Mouse (Mus musculus) kidney, postnatal 0 days (tissue): ENCODE results near the gene Akt1. TPM values are rescaled to one million over a fixed set of nuclear protein-coding genes. Genes with fewer than 3 reads are reported as not detected.

Source experiments
- ATAC-seq: fragments of 200-750 bp; cut with Nextera tagmentation; replicated peaks from 2 replicates; pipeline ENCODE4 v1.8.0; 2017; ENCODE audit warnings: low read depth, moderate number of reproducible peaks, moderate TSS enrichment, moderate library complexity; ENCODE audit not compliant: low FRiP score
- DNase-seq: peaks from one replicate; pipeline ENCODE4 v3.0.0-alpha.2; 2016; ENCODE audit warnings: low spot score
- H3K27ac ChIP-seq: fragments of 300-500 bp; sonication (generic); 2 replicates; pipeline ENCODE4 v1.5.1; 2014; ENCODE audit warnings: mild to moderate bottlenecking
- H3K27me3 ChIP-seq: fragments of 300-500 bp; sonication (generic); 2 replicates; pipeline ENCODE4 v1.6.1; 2014; ENCODE audit warnings: low read length, mixed read lengths; ENCODE audit not compliant: insufficient read depth
- H3K36me3 ChIP-seq: fragments of 300-500 bp; sonication (generic); 2 replicates; pipeline ENCODE4 v1.6.1; 2014; ENCODE audit warnings: low read length, mixed read lengths; ENCODE audit not compliant: insufficient read depth
- H3K4me1 ChIP-seq: fragments of 300-500 bp; sonication (generic); replicated peaks from 2 replicates; pipeline ENCODE4 v1.6.1; 2014; ENCODE audit warnings: antibody characterized with exemption, low read length, mixed read lengths; ENCODE audit not compliant: insufficient read depth
- H3K4me2 ChIP-seq: fragments of 300-500 bp; sonication (generic); 2 replicates; pipeline ENCODE4 v1.6.1; 2014; ENCODE audit warnings: mild to moderate bottlenecking, low read length, moderate library complexity, mixed read lengths
- H3K4me3 ChIP-seq: fragments of 300-500 bp; sonication (generic); replicated peaks from 2 replicates; pipeline ENCODE4 v1.5.1; 2014; ENCODE audit warnings: low read depth, low read length
- H3K9ac ChIP-seq: fragments of 300-500 bp; sonication (generic); 2 replicates; pipeline ENCODE4 v1.6.1; 2014; ENCODE audit warnings: low read depth, low read length
- H3K9me3 ChIP-seq: fragments of 300-500 bp; sonication (generic); replicated peaks from 2 replicates; pipeline ENCODE4 v1.6.1; 2016; ENCODE audit warnings: low read length, inconsistent platforms, mixed read lengths
- CTCF ChIP-seq: IDR thresholded peaks from 2 replicates; pipeline ENCODE4 v1.5.1; 2016; ENCODE audit warnings: antibody characterized with exemption, low read depth, mild to moderate bottlenecking, moderate library complexity
- WGBS: fragments of 180-500 bp; shearing (Covaris S2); extraction: QIAGEN DNeasy Blood & Tissue Kit; methylation state at CpG from one replicate; pipeline ENCODE4 v1.1.7; 2014; 5-methylcytosine and 5-hydroxymethylcytosine counted together
- polyA plus RNA-seq: library from polyadenylated mRNA; unstranded; fragments of >200 nt; fragmentation: Nextera tagmentation; extraction: Ambion mirVana; gene quantifications from 2 replicates; pipeline ENCODE4 v1.2.1, GENCODE M21; 2015

Akt1 gene
- polyA plus RNA-seq, 1 experiment from 2014 or later: 114 TPM

GRCm38 (mm10) chr12:112671891-112672290, 2.8 kb downstream of the Akt1 start:
- ATAC-seq (no peak), DNase-seq (no peak)
- peak; percentile 47 for TF ChIP-seq CTCF
- H3K27ac ChIP-seq: no peak overlapping the region
- peaks cover 26% of the 10 kb centered on the region for H3K36me3 ChIP-seq
- no peaks in the 10 kb centered on the region for H3K27me3 ChIP-seq
- H3K9me3 ChIP-seq: no peaks in the 10 kb centered on the region
- WGBS: 77% methylated on average over 7 of the region's 7 CpGs
- 0 out of 2 replicates have a peak overlapping the region, but pooled peaks have one; percentile 99 for H3K9ac ChIP-seq
- H3K4me2 ChIP-seq: peak overlapping the region; percentile 79
- H3K4me1 ChIP-seq: peaks cover 47% of the 10 kb centered on the region
- no peak overlapping the region for H3K4me3 ChIP-seq

- H3K9me3 ChIP-seq: no peaks in the 10 kb centered on the region
- DNase-seq (no peak), ATAC-seq (no peak)
- H3K27ac ChIP-seq: peak overlapping the region; percentile 25
- TF ChIP-seq CTCF: no peak
- H3K4me3 ChIP-seq: no peak overlapping the region
- H3K36me3 ChIP-seq: peaks cover 27% of the 10 kb centered on the region
- H3K4me2 ChIP-seq: 0 out of 2 replicates have a peak overlapping the region, but pooled peaks have one; percentile 10
- H3K4me1 ChIP-seq: peaks cover 48% of the 10 kb centered on the region
- no peaks in the 10 kb centered on the region for H3K27me3 ChIP-seq
- H3K9ac ChIP-seq: 0 out of 2 replicates have a peak overlapping the region, but pooled peaks have one; percentile 40
- WGBS: 30% methylated on average over 8 of the region's 9 CpGs
These were observed 3.8 kb downstream of the Akt1 start for GRCm38 (mm10) chr12:112670718-112671393.

- WGBS: 66% methylated on average over 10 of the region's 10 CpGs
- DNase-seq: no peak
These were observed 6.9 kb downstream of the Akt1 start for GRCm38 (mm10) chr12:112667619-112668297.

GRCm38 (mm10) chr12:112665881-112666544, 8.7 kb downstream of the Akt1 start:
- 78% methylated on average over 9 of the region's 9 CpGs for WGBS
- Histone ChIP-seq H3K36me3 (peaks cover 45% of the 10 kb centered on the region), H3K27ac (no peak overlapping the region), H3K4me1 (peaks cover 39% of the 10 kb centered on the region), H3K9me3 (no peaks in the 10 kb centered on the region), H3K4me2 (no peak overlapping the region), H3K9ac (no peak overlapping the region), H3K27me3 (no peaks in the 10 kb centered on the region), H3K4me3 (no peak overlapping the region)
- DNase-seq (no peak), ATAC-seq (no peak)
- TF ChIP-seq CTCF: no peak

More at GRCm38 (mm10) chr12:112667619-112668297, 6.9 kb downstream of the Akt1 start:
- no peaks in the 10 kb centered on the region for H3K9me3 ChIP-seq
- no peak overlapping the region for H3K9ac ChIP-seq
- no peak for TF ChIP-seq CTCF
- peaks cover 43% of the 10 kb centered on the region for H3K4me1 ChIP-seq
- no peak for ATAC-seq
- H3K27me3 ChIP-seq: no peaks in the 10 kb centered on the region
- peaks cover 32% of the 10 kb centered on the region for H3K36me3 ChIP-seq
- no peak overlapping the region for H3K4me3 ChIP-seq
- H3K27ac ChIP-seq: no peak overlapping the region
- H3K4me2 ChIP-seq: no peak overlapping the region

GRCm38 (mm10) chr12:112665445-112665844, 9.2 kb downstream of the Akt1 start:
- H3K4me2 ChIP-seq: no peak overlapping the region
- WGBS: 28% methylated on average over 18 of the region's 18 CpGs
- H3K4me1 ChIP-seq: peaks cover 40% of the 10 kb centered on the region; the same call in 1 of the 2 replicates
- TF ChIP-seq CTCF: no peak
- no peak overlapping the region for H3K27ac ChIP-seq
- H3K36me3 ChIP-seq: peaks cover 45% of the 10 kb centered on the region
- H3K9me3 ChIP-seq: no peaks in the 10 kb centered on the region
- H3K27me3 ChIP-seq: no peaks in the 10 kb centered on the region
- no peak overlapping the region for H3K4me3 ChIP-seq
- no peak for ATAC-seq
- no peak overlapping the region for H3K9ac ChIP-seq
- DNase-seq: peak; percentile 18

GRCm38 (mm10) chr12:112664656-112665055, 10.0 kb downstream of the Akt1 start:
- Histone ChIP-seq H3K27me3 (no peaks in the 10 kb centered on the region), H3K36me3 (peaks cover 39% of the 10 kb centered on the region), H3K4me1 (peaks cover 40% of the 10 kb centered on the region; the same call in 1 of the 2 replicates), H3K9ac (no peak overlapping the region), H3K4me2 (no peak overlapping the region), H3K9me3 (no peaks in the 10 kb centered on the region), H3K4me3 (no peak overlapping the region), H3K27ac (no peak overlapping the region)
- 45% methylated on average over 5 of the region's 5 CpGs for WGBS
- TF ChIP-seq CTCF: no peak
- ATAC-seq: no peak
- no peak for DNase-seq
